Mouse (Mus musculus) ES-E14 (cell line): ENCODE measurements around the gene Upk1a. TPM values are rescaled to one million over a fixed set of nuclear protein-coding genes. Genes with fewer than 3 reads are reported as not detected.
A peak's percentile ranks its signal among the peaks of the same experiment; 100 is the strongest.

ENCODE experiments used
- DNase-seq: peaks from one replicate; pipeline ENCODE4 v3.0.0-alpha.2; 2013; ENCODE audit warnings: low read depth, low spot score
- H3K27ac ChIP-seq: 2 replicates; pipeline ENCODE4 v1.5.1; 2012; ENCODE audit warnings: low read depth, mild to moderate bottlenecking, low read length, moderate library complexity, mixed read lengths; ENCODE audit not compliant: poor library complexity, insufficient read depth, severe bottlenecking
- H3K36me3 ChIP-seq: 2 replicates; pipeline ENCODE4 v1.6.1; 2012; ENCODE audit warnings: mild to moderate bottlenecking, low read length, moderate library complexity, mixed read lengths; ENCODE audit not compliant: control insufficient read depth, poor library complexity, insufficient read depth, severe bottlenecking
- H3K4me1 ChIP-seq, 2 experiments: fragments of 150-350 bp in 1 of 2; sonication (generic) in 1 of 2; 2 replicates each; pipeline ENCODE4 v1.6.1; 2012; ENCODE audit warnings: low read length in 2 of 2, mild to moderate bottlenecking in 1 of 2, mixed read lengths in 1 of 2; ENCODE audit not compliant: control insufficient read depth in 2 of 2, insufficient read depth in 2 of 2, poor library complexity in 1 of 2
- H3K4me3 ChIP-seq, 2 experiments: fragments of 150-350 bp in 1 of 2; sonication (generic) in 1 of 2; 2 replicates each; pipeline ENCODE4 v1.5.1; 2012; ENCODE audit warnings: low read length in 2 of 2, low read depth in 1 of 2, mild to moderate bottlenecking in 1 of 2, mixed read lengths in 1 of 2; ENCODE audit not compliant: insufficient read depth in 1 of 2, poor library complexity in 1 of 2, severe bottlenecking in 1 of 2
- H3K9ac ChIP-seq: 2 replicates; pipeline ENCODE4 v1.6.1; 2012; ENCODE audit warnings: low read depth, mild to moderate bottlenecking, low read length, mixed read lengths; ENCODE audit not compliant: poor library complexity, insufficient read depth, severe bottlenecking
- H3K9me3 ChIP-seq: fragments of 150-350 bp; sonication (generic); 2 replicates; pipeline ENCODE4 v1.6.1; 2012; ENCODE audit warnings: low read depth, mild to moderate bottlenecking, low read length; ENCODE audit not compliant: control insufficient read depth, insufficient read depth
- CHD2 ChIP-seq: IDR thresholded peaks from 2 replicates; pipeline ENCODE4 v1.6.1; 2014; ENCODE audit warnings: mild to moderate bottlenecking, low read depth, low read length, inconsistent platforms
- HCFC1 ChIP-seq: IDR thresholded peaks from 2 replicates; pipeline ENCODE4 v1.6.1; 2012; ENCODE audit warnings: low read length, inconsistent platforms, borderline replicate concordance; ENCODE audit not compliant: insufficient read depth
- MAFK ChIP-seq: IDR thresholded peaks from 2 replicates; pipeline ENCODE4 v1.6.1; 2014; ENCODE audit warnings: mild to moderate bottlenecking, low read depth, low read length, inconsistent platforms; ENCODE audit not compliant: insufficient read depth
- ZC3H11A ChIP-seq: IDR thresholded peaks from 2 replicates; pipeline ENCODE4 v1.6.1; 2012; ENCODE audit warnings: low read depth, mild to moderate bottlenecking, inconsistent platforms, low read length, borderline replicate concordance
- ZNF384 ChIP-seq: IDR thresholded peaks from 2 replicates; pipeline ENCODE4 v1.6.1; 2012; ENCODE audit warnings: low read depth, low read length, inconsistent platforms
- in situ Hi-C, 2 experiments: fragments of 600-800 bp; cut with MboI; formaldehyde crosslinking; loops; one replicate each; pipeline ENCODE4 v1.15.1; 2025; ENCODE audit warnings: low sequenced_read_pairs in 2 of 2, inconsistent platforms in 1 of 2; ENCODE audit not compliant: unreplicated experiment in 2 of 2
- total RNA-seq: library from RNA; depleted of rRNA; stranded (reverse); fragments of 300-350 nt; gene quantifications from 2 replicates; pipeline ENCODE4 v1.2.3, GENCODE M21; 2012

The Upk1a gene
- total RNA-seq, 1 experiment: 1.8 TPM

- Histone ChIP-seq H3K4me1 (peaks cover 0 to 3% of the 10 kb centered on the region in 2 experiments; a peak in 1 of 4 replicates), H3K27ac (no peak overlapping the region), H3K4me3 (no peak overlapping the region), H3K9ac (no peak overlapping the region), H3K36me3 (peaks cover 86% of the 10 kb centered on the region), H3K9me3 (no peaks in the 10 kb centered on the region)
- in situ Hi-C loops: no loop called here
- DNase-seq: no peak
- TF ChIP-seq HCFC1: no peak
- no peak for TF ChIP-seq CHD2
- no peak for TF ChIP-seq ZC3H11A
- TF ChIP-seq MAFK: no peak
- TF ChIP-seq ZNF384: no peak
These were observed 40.3 kb downstream of the Upk1a start for GRCm38 (mm10) chr7:30572389-30572788.

DNA sequence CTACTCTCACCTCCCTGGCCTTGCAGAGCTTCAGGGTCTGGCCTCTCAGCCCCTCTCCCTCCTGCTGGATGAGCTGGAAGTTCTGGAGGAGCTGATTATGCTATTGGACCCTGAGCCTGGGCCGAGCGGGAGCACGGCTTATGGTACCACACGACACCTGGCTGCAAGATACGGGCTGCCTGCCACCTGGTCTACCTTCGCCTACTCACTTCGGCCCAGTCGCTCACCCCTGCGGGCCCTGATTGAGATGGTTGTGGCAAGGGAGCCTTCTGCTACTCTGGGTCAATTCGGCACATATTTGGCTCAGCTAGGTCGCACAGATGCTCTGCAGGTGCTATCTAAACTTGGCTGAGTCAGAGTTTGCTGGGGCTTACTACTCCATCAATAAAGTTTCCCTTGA, 45.1 kb downstream of the Upk1a start:
- Histone ChIP-seq H3K9me3 (no peaks in the 10 kb centered on the region), H3K27ac (no peak overlapping the region), H3K4me1 (peaks cover 0 to 16% of the 10 kb centered on the region in 2 experiments; a peak in 1 of 4 replicates), H3K36me3 (peaks cover 40% of the 10 kb centered on the region), H3K4me3 (no peak overlapping the region), H3K9ac (no peak overlapping the region)
- in situ Hi-C loops: no loop called here
- TF ChIP-seq ZNF384: no peak
- no peak for TF ChIP-seq HCFC1
- TF ChIP-seq ZC3H11A: no peak
- no peak for TF ChIP-seq CHD2
- no peak for TF ChIP-seq MAFK
- no peak for DNase-seq

GRCm38 (mm10) chr7:30566033-30566432, 46.6 kb downstream of the Upk1a start:
- Histone ChIP-seq H3K36me3 (peaks cover 30% of the 10 kb centered on the region), H3K9me3 (no peaks in the 10 kb centered on the region), H3K27ac (no peak overlapping the region), H3K9ac (no peak overlapping the region), H3K4me1 (peaks cover 0 to 16% of the 10 kb centered on the region in 2 experiments; a peak in 1 of 4 replicates), H3K4me3 (no peak overlapping the region)
- in situ Hi-C loops: no loop called here
- TF ChIP-seq CHD2: no peak
- no peak for DNase-seq

GRCm38 (mm10) chr7:30564970-30565571, 47.6 kb downstream of the Upk1a start, which contains the start of gene Igflr1:
Gene Igflr1 (plus strand): TSS chr7:30565427.
- Histone ChIP-seq H3K4me1 (peaks cover 1 to 19% of the 10 kb centered on the region in 2 experiments; a peak in 2 of 4 replicates), H3K27ac (no peak within 1 kb of the TSS), H3K9ac (peak within 1 kb of the TSS; percentile 20; the same call in 1 of the 2 replicates), H3K4me3 (no peak within 1 kb of the TSS), H3K9me3 (no peaks in the 10 kb centered on the region), H3K36me3 (peaks cover 22% of the 10 kb centered on the region)
- DNase-seq: no peak
- in situ Hi-C loops: no loop called here
- TF ChIP-seq MAFK (no peak), HCFC1 (no peak), ZC3H11A (no peak), CHD2 (no peak), ZNF384 (no peak)

DNA sequence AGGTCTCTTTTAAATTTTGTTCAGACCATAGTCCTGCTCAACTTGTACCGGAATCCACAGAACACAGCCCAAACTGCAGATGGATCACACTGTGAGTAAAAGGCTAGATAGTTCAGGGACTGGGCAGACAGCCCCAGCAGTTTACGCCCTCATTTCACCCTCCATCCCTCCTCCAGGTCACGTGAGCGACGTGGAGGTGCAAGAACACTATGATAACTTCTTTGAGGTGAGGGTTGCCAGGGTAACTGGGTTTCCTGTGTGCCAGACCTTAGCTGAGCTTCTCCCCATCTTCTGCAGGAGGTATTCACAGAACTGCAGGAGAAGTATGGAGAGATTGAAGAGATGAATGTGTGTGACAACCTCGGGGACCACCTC, 48.8 kb downstream of the Upk1a start:
- H3K9me3 ChIP-seq: no peaks in the 10 kb centered on the region
- H3K4me1 ChIP-seq: peaks cover 4 to 19% of the 10 kb centered on the region in 2 experiments; a peak in 2 of 4 replicates
- H3K36me3 ChIP-seq: peaks cover 10% of the 10 kb centered on the region
- H3K4me3 ChIP-seq: peak overlapping the region; percentile 97 to 99
- TF ChIP-seq ZC3H11A (no peak), ZNF384 (no peak)
- in situ Hi-C loops: no loop called here
- no peak for DNase-seq
- no peak overlapping the region for H3K27ac ChIP-seq
- peak overlapping the region; percentile 20; the same call in 1 of the 2 replicates for H3K9ac ChIP-seq
